Mouse (Mus musculus) neural tube, embryonic 13.5 days (tissue): ENCODE measurements around the gene Sppl2a. TPM values are rescaled to one million over a fixed set of nuclear protein-coding genes. Genes with fewer than 3 reads are reported as not detected.

Source experiments
- ATAC-seq: fragments of 200-750 bp; cut with Nextera tagmentation; 2 replicates; pipeline ENCODE4 v1.8.0; 2017; ENCODE audit warnings: low read depth, mild to moderate bottlenecking, moderate TSS enrichment, moderate library complexity
- H3K27ac ChIP-seq: fragments of 300-500 bp; sonication (generic); replicated peaks from 2 replicates; pipeline ENCODE4 v1.5.1; 2015; ENCODE audit warnings: moderate library complexity, mild to moderate bottlenecking, inconsistent platforms
- H3K27me3 ChIP-seq: fragments of 300-500 bp; sonication (generic); 2 replicates; pipeline ENCODE4 v1.6.1; 2015; ENCODE audit warnings: mild to moderate bottlenecking, inconsistent platforms
- H3K36me3 ChIP-seq: fragments of 300-500 bp; sonication (generic); 2 replicates; pipeline ENCODE4 v1.6.1; 2015; ENCODE audit warnings: mild to moderate bottlenecking, inconsistent platforms
- H3K4me1 ChIP-seq: fragments of 300-500 bp; sonication (generic); replicated peaks from 2 replicates; pipeline ENCODE4 v1.6.1; 2015; ENCODE audit warnings: inconsistent platforms
- H3K4me2 ChIP-seq: fragments of 300-500 bp; sonication (generic); 2 replicates; pipeline ENCODE4 v1.6.1; 2015; ENCODE audit warnings: inconsistent platforms, mild to moderate bottlenecking, moderate library complexity
- H3K4me3 ChIP-seq: fragments of 300-500 bp; sonication (generic); 2 replicates; pipeline ENCODE4 v1.5.1; 2015; ENCODE audit warnings: mild to moderate bottlenecking, inconsistent platforms
- H3K9ac ChIP-seq: fragments of 300-500 bp; sonication (generic); 2 replicates; pipeline ENCODE4 v1.6.1; 2015; ENCODE audit warnings: moderate library complexity, mild to moderate bottlenecking, inconsistent platforms
- H3K9me3 ChIP-seq: fragments of 300-500 bp; sonication (generic); 2 replicates; pipeline ENCODE4 v1.6.1; 2016; ENCODE audit warnings: inconsistent platforms
- WGBS: fragments of 180-500 bp; shearing (Covaris S2); methylation state at CpG from one replicate; pipeline ENCODE4 v1.1.7; 2015; 5-methylcytosine and 5-hydroxymethylcytosine counted together
- polyA plus RNA-seq: library from polyadenylated mRNA; unstranded; fragments of >200 nt; fragmentation: Nextera tagmentation; extraction: Ambion mirVana; gene quantifications from 2 replicates; pipeline ENCODE4 v1.2.1, GENCODE M21; 2015

The Sppl2a gene
- polyA plus RNA-seq, 1 experiment from 2014 or later, result 28.5 TPM

GRCm38 (mm10) chr2:126933921-126934320 lies 886 bp upstream of the Sppl2a start:
- no peaks in the 10 kb centered on the region for H3K27me3 ChIP-seq
- H3K27ac ChIP-seq, result 0 out of 2 replicates have a peak overlapping the region, but pooled peaks have one; percentile 98
- no peaks in the 10 kb centered on the region for H3K9me3 ChIP-seq
- H3K36me3 ChIP-seq, result no peaks in the 10 kb centered on the region
- ATAC-seq, result no peak
- peak overlapping the region; percentile 88 for H3K9ac ChIP-seq
- peaks cover 27% of the 10 kb centered on the region for H3K4me1 ChIP-seq
- peak overlapping the region; percentile 66; the same call in 1 of the 2 replicates for H3K4me2 ChIP-seq
- H3K4me3 ChIP-seq, result peak overlapping the region; percentile 65; the same call in 1 of the 2 replicates

GRCm38 (mm10) chr2:126932261-126932896 lies 656 bp downstream of the Sppl2a start:
- no peaks in the 10 kb centered on the region for H3K9me3 ChIP-seq
- peak overlapping the region; percentile 65 for H3K4me3 ChIP-seq
- H3K4me2 ChIP-seq, result peak overlapping the region; percentile 66
- H3K36me3 ChIP-seq, result peaks cover under 1% of the 10 kb centered on the region; the same call in 1 of the 2 replicates
- H3K9ac ChIP-seq, result peak overlapping the region; percentile 88
- peak overlapping the region; percentile 98 for H3K27ac ChIP-seq
- peaks cover 18% of the 10 kb centered on the region for H3K4me1 ChIP-seq
- no peaks in the 10 kb centered on the region for H3K27me3 ChIP-seq
- 3% methylated on average over 14 of the region's 15 CpGs for WGBS
- peak; percentile 96 for ATAC-seq

- no peak for ATAC-seq
- Histone ChIP-seq H3K36me3 (peaks cover 6% of the 10 kb centered on the region), H3K9ac (peak overlapping the region; percentile 88), H3K27me3 (no peaks in the 10 kb centered on the region), H3K27ac (peak overlapping the region; percentile 98; the same call in 1 of the 2 replicates), H3K4me1 (peaks cover 18% of the 10 kb centered on the region), H3K4me2 (peak overlapping the region; percentile 66), H3K9me3 (no peaks in the 10 kb centered on the region), H3K4me3 (peak overlapping the region; percentile 65)
- WGBS, result 56% methylated on average over 4 of the region's 4 CpGs
Observed at GRCm38 (mm10) chr2:126931784-126932183, 1.3 kb downstream of the Sppl2a start.

GRCm38 (mm10) chr2:126928681-126929080 lies 4.4 kb downstream of the Sppl2a start:
- Histone ChIP-seq H3K4me2 (no peak overlapping the region), H3K4me3 (no peak overlapping the region), H3K9me3 (no peaks in the 10 kb centered on the region), H3K36me3 (peaks cover 28% of the 10 kb centered on the region), H3K4me1 (peaks cover 13% of the 10 kb centered on the region), H3K9ac (no peak overlapping the region), H3K27me3 (no peaks in the 10 kb centered on the region), H3K27ac (no peak overlapping the region)
- no peak for ATAC-seq
- WGBS, result 90% methylated on average over 6 of the region's 6 CpGs

GRCm38 (mm10) chr2:126920358-126921060 lies 12.5 kb downstream of the Sppl2a start:
- no peak overlapping the region for H3K4me2 ChIP-seq
- WGBS, result 86% methylated on average over 12 of the region's 12 CpGs
- H3K36me3 ChIP-seq, result peaks cover 78% of the 10 kb centered on the region

GRCm38 (mm10) chr2:126916236-126916635 lies 16.8 kb downstream of the Sppl2a start:
- H3K27ac ChIP-seq, result no peak overlapping the region
- no peak overlapping the region for H3K4me3 ChIP-seq
- no peak overlapping the region for H3K4me2 ChIP-seq
- no peaks in the 10 kb centered on the region for H3K4me1 ChIP-seq
- ATAC-seq, result no peak
- peaks cover 67% of the 10 kb centered on the region for H3K36me3 ChIP-seq
- no peaks in the 10 kb centered on the region for H3K27me3 ChIP-seq
- H3K9ac ChIP-seq, result no peak overlapping the region
- WGBS, result 86% methylated on average over 1 of the region's 1 CpGs
- H3K9me3 ChIP-seq, result no peaks in the 10 kb centered on the region

More at GRCm38 (mm10) chr2:126920358-126921060, 12.5 kb downstream of the Sppl2a start:
- no peak overlapping the region for H3K9ac ChIP-seq
- no peaks in the 10 kb centered on the region for H3K4me1 ChIP-seq
- no peak overlapping the region for H3K27ac ChIP-seq
- no peak overlapping the region for H3K4me3 ChIP-seq
- no peak for ATAC-seq
- H3K9me3 ChIP-seq, result no peaks in the 10 kb centered on the region
- no peaks in the 10 kb centered on the region for H3K27me3 ChIP-seq

- Histone ChIP-seq H3K9ac (no peak overlapping the region), H3K27me3 (no peaks in the 10 kb centered on the region), H3K36me3 (peaks cover 52% of the 10 kb centered on the region), H3K4me3 (no peak overlapping the region), H3K27ac (no peak overlapping the region), H3K4me1 (no peaks in the 10 kb centered on the region), H3K9me3 (no peaks in the 10 kb centered on the region), H3K4me2 (no peak overlapping the region)
- ATAC-seq, result no peak
- WGBS, result 64% methylated on average over 4 of the region's 4 CpGs
Observed at GRCm38 (mm10) chr2:126914096-126914495, 18.9 kb downstream of the Sppl2a start.

- Histone ChIP-seq H3K4me3 (no peak overlapping the region), H3K9me3 (no peaks in the 10 kb centered on the region), H3K4me1 (no peaks in the 10 kb centered on the region), H3K9ac (no peak overlapping the region), H3K36me3 (peaks cover 56% of the 10 kb centered on the region), H3K27me3 (no peaks in the 10 kb centered on the region), H3K4me2 (no peak overlapping the region), H3K27ac (no peak overlapping the region)
- ATAC-seq, result no peak
- 81% methylated on average over 3 of the region's 3 CpGs for WGBS
Observed at GRCm38 (mm10) chr2:126904162-126904561, 28.9 kb downstream of the Sppl2a start.

GRCm38 (mm10) chr2:126897511-126897910 lies 35.5 kb downstream of the Sppl2a start:
- WGBS, result 93% methylated on average over 9 of the region's 9 CpGs
- peaks cover 39% of the 10 kb centered on the region for H3K36me3 ChIP-seq
- no peak overlapping the region for H3K9ac ChIP-seq
- no peak for ATAC-seq
- H3K4me2 ChIP-seq, result no peak overlapping the region
- H3K27ac ChIP-seq, result no peak overlapping the region
- H3K9me3 ChIP-seq, result no peaks in the 10 kb centered on the region
- no peaks in the 10 kb centered on the region for H3K27me3 ChIP-seq
- H3K4me3 ChIP-seq, result no peak overlapping the region
- no peaks in the 10 kb centered on the region for H3K4me1 ChIP-seq

- H3K27me3 ChIP-seq, result no peaks in the 10 kb centered on the region
- H3K27ac ChIP-seq, result no peak overlapping the region
- no peak for ATAC-seq
- no peaks in the 10 kb centered on the region for H3K9me3 ChIP-seq
- 90% methylated on average over 6 of the region's 6 CpGs for WGBS
- H3K4me2 ChIP-seq, result no peak overlapping the region
- no peak overlapping the region for H3K9ac ChIP-seq
- peaks cover 38% of the 10 kb centered on the region for H3K36me3 ChIP-seq
- H3K4me1 ChIP-seq, result no peaks in the 10 kb centered on the region
- no peak overlapping the region for H3K4me3 ChIP-seq
Observed at GRCm38 (mm10) chr2:126896941-126897340, 36.1 kb downstream of the Sppl2a start.

- no peaks in the 10 kb centered on the region for H3K9me3 ChIP-seq
- no peaks in the 10 kb centered on the region for H3K27me3 ChIP-seq
- H3K36me3 ChIP-seq, result peaks cover 19% of the 10 kb centered on the region
- WGBS, result 92% methylated on average over 3 of the region's 3 CpGs
- H3K4me1 ChIP-seq, result no peaks in the 10 kb centered on the region
- H3K4me2 ChIP-seq, result no peak overlapping the region
- no peak overlapping the region for H3K4me3 ChIP-seq
- no peak for ATAC-seq
- H3K9ac ChIP-seq, result no peak overlapping the region
- H3K27ac ChIP-seq, result no peak overlapping the region
Observed at GRCm38 (mm10) chr2:126894245-126894644, 38.8 kb downstream of the Sppl2a start.

GRCm38 (mm10) chr2:126892316-126892715 lies 40.7 kb downstream of the Sppl2a start:
- Histone ChIP-seq H3K27ac (no peak overlapping the region), H3K9me3 (no peaks in the 10 kb centered on the region), H3K27me3 (no peaks in the 10 kb centered on the region), H3K9ac (no peak overlapping the region), H3K4me3 (no peak overlapping the region), H3K36me3 (peaks cover 12% of the 10 kb centered on the region), H3K4me1 (no peaks in the 10 kb centered on the region), H3K4me2 (no peak overlapping the region)
- no peak for ATAC-seq
- 92% methylated on average over 7 of the region's 7 CpGs for WGBS
